Mouse (Mus musculus) urinary bladder, postnatal 25 days (tissue): ENCODE measurements at regions not wholly inside any gene's neighbourhood (a gene's known extent, or its start where the extent isn't known, plus 50 kb on each side); places are given as distances from the start of the nearest gene placed in this dataset.
A peak's percentile ranks its signal among the peaks of the same experiment; 100 is the strongest.

ENCODE experiments used
- DNase-seq: peaks from one replicate; pipeline ENCODE4 v3.0.0; 2022; ENCODE audit warnings: low spot score

DNA sequence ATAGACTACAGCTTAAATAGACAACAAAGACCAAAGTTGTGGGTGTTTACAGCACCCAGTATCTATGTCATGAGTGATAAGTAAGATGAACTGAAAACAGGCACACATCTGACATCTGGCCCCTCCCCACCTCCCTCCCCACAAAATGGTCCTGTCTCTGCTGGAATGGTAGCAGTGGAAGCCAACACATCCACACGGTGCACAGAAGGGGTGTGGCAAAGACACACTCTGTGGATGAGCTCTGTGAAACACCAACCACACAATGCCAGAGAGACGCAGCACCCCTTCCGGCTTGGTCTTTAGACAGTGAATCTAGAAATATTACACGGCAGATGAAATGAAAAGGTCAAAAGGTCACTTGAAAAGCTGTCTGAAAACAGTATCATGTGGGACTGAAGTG is 85.6 kb downstream of the Fgf18 start:
- no peak for DNase-seq

- no peak for DNase-seq
Observed at GRCm38 (mm10) chr11:33060352-33060751, 86.8 kb downstream of the Fgf18 start.

DNA sequence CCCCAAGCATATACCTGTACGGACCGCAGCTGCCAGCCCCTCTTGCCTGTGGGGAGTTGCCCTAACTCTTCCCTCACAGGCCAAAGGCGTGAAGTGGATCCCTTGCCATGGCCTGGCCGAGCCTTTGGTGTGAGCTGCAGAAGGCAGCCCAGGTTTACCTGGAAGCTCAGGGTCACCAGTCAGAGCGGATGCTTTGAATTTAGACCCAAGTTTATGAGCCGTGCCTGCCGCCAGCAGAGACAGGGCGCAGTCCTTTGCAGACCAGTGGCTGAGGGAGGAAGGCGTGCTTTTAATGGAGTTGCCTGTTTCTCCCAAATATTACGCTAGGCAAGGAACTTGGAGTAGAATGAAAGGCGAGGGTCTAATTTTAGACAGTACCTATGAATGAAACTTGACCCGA is 97.0 kb downstream of the Fgf18 start:
- no peak for DNase-seq

DNA sequence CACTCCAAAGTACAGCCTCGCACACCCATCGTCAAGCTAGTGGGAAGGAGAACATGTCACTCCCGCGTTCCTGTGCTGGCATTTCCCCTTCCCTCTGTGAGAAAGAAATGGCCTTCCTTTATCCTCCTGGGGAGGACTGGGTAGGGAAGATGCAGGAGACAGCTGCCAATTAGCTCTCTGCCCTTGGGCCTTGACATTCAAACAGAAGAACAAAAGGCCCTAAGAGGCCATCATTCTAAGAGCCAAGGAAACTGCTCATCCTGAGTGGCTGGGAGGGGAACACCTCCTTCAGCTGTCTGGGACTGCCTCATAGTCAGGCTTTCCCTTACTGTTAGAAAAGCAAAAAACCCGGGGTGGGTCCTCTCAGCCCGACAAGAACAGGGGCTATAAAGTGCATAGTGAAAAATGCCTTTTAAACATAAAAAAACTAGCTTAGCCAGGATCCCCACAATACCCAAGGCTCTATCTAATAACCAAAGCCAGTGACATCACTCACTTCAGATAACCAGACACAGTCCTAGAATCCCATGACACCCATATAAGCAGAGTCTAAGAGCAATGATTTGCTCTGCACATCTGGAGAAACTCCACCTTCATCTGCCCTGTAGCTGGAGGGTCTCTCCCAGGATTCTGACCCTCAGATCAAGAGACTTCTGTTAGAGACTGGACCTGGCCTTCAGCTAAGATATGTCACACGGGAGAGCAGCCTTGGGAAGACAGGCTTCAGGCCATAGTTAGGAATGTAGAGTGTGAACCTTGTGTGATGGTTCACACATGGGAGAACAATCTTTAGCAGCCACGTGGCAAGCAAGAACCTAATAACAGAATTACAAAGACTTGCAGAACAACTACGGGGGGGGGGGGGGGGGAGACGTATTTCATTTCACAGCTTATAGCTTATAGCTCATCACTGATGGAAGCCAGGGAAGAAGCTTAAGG is 107.1 kb downstream of the Fgf18 start:
- DNase-seq, result no peak

DNA sequence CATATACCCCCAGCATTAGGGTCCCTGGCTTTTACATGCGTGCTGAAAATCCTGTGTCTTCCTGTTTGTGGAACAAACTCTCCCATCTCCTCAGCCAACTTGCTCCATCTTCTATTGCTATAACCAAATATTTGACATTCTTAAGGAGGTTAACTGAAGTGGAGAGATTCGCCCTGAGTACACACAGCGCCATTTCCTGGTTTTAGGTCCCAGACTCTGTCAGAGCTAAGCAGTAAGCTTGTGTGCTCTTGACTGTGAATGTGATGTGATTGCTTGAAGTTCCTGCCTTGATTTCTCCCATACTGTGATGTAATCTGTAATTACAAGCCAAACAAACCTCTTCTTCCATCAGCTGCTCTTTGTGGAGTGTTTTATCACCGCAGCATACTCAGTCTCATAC is 110.8 kb downstream of the Fgf18 start:
- no peak for DNase-seq

- DNase-seq, result no peak
Observed at GRCm38 (mm10) chr11:33028920-33029319, 118.3 kb downstream of the Fgf18 start.

GRCm38 (mm10) chr11:33027121-33027520 is 120.1 kb downstream of the Fgf18 start:
- no peak for DNase-seq

DNA sequence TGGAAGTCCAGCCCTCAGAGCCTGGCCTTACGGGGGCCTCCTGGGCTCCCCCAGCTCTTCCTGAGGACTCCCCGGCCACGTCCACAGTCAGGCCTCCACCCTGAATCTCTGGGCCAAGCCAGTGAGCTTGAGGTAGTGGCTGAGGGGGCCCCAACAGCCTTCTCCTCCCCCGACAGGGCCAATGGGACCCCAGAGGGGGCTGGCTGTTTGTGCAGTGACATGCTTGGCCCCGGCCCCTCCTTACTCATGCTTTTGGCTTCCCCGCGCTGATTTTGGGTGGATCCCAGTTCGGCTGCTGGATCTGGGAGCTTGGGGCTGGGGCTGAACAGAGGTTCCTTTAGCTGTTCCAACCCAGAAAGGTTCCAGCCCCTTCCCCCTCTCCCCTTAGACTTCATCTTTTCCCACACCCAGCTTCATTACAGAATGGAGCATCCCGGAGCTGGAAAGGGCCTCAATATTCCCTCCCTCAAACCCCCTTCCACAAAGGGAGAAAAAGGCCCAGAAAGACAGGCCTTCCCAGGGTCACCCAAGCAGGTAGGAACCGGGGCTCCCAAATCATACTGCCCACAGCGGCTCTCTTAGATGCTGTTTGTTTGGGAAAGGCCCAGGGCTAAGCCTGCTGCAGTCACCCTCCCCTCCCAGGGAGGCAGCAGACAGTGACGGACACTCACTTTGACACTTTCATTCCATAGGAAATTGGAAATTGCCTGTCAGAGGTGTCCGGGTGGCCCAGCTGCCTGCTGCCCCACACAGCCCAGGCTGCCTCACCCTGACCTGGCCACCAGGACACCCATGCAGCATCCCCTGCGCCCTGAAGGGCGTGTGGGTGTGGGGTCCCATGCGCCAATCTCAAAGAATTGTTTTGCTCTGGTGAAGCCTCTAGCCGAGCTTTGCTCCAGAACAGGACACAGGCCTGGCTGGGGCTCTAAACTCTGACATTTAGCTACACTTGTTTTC is 133.7 kb downstream of the Fgf18 start:
- peak; percentile 54 for DNase-seq

- no peak for DNase-seq
Observed at GRCm38 (mm10) chr11:33012384-33013160, 134.6 kb downstream of the Fgf18 start.

DNA sequence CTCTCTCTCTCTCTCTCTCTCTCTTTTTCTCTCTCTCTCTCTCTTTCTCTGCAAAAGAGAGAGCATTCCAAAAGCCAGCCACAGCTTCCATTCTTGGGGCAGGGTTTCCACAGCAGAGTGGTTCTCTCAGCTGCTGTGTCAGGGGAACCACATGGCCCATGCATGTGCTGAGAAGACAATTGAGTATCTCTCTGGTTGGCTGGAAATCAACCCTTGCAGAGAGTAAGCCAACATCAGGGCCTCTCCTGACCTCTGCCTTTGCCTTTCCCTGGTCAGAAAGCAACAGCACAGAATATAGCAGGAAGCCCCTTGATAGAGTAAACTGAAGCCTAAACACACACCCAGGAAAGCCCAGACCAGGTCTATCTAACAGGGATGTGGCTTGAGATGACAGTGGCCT is 138.6 kb downstream of the Fgf18 start:
- DNase-seq, result no peak

DNA sequence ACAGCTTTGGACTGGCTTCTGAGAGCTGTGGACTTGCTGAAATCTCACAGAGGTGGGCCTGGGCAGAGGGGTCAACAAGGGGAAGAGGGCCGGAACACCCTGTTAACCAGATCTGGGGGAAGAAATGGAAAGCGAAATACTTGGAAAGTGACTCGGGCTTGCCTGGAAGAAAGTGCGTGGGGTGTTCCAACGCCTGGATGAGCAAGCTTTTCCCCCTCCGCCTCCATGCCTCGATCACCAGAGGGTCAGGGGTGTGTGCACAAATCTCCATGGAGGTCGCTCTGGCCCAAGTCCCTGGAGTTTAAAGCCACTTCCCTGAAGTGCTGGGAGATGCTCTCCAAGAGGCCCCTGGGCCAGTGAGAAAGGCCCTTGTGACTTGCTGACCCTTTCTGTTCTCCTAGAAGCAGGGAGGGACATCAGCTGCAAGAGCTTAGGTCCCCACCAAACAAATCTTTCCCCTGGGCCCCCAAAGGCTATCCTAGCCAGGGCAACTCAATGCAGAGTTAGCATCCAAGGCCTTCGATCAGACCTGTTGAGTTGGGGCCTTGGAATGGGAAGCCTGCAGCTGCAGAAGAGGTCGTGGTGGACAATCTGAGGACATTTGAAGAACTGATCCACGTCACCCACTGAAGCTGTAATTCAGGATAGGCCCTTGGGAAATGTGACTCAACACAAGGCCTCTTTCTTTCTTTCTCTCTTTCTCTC is 139.2 kb downstream of the Fgf18 start:
- no peak for DNase-seq

- no peak for DNase-seq
Observed at GRCm38 (mm10) chr11:33007366-33007765, 139.8 kb downstream of the Fgf18 start.

DNA sequence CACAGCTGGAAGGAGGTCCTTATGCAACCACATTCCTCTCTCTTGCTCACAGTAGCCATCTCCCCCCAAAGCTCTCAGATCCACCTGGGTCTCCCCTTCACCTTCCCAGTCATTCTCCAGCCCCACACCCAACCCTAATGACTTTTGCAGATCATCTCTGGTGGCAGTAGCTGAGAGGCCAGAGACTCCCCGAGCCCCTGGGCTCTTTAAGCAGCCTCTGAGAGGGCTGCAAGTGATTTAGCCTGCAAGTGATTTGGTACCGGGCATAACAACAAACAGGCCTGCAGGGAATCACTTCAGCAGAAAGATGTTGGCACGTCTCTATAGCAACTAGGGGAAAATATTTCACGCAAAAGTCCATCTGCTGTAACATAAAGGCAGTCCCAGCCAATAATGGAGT is 142.0 kb downstream of the Fgf18 start:
- DNase-seq, result no peak

GRCm38 (mm10) chr11:33004603-33005002 is 142.6 kb downstream of the Fgf18 start:
- no peak for DNase-seq

DNA sequence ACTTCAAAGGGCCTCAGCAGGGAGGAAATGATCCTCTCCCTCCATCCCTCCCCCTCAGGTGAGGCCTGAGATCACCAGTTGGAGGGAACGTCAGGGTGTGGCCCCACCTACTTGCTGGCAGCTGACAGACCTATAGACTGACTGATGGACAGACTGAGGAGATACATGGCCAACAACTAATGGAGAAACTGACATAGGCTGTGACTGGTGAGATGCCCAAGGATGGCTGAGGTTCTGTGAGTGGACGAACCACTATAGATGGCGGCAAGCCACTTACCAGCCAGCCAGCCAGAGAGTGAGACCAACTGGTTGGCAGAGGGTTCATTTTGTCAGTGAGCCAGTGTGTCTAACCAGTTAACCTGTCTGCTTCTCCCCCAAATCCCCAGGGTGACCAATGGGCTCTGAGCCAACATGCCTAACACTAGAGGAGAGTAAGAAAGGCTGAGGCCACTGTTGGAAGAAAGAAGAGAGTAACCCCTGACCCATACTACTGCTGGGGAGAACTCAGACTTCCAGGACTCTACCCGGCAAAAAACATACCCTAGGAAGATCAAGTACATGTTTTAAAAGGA is 147.4 kb downstream of the Fgf18 start:
- no peak for DNase-seq

DNA sequence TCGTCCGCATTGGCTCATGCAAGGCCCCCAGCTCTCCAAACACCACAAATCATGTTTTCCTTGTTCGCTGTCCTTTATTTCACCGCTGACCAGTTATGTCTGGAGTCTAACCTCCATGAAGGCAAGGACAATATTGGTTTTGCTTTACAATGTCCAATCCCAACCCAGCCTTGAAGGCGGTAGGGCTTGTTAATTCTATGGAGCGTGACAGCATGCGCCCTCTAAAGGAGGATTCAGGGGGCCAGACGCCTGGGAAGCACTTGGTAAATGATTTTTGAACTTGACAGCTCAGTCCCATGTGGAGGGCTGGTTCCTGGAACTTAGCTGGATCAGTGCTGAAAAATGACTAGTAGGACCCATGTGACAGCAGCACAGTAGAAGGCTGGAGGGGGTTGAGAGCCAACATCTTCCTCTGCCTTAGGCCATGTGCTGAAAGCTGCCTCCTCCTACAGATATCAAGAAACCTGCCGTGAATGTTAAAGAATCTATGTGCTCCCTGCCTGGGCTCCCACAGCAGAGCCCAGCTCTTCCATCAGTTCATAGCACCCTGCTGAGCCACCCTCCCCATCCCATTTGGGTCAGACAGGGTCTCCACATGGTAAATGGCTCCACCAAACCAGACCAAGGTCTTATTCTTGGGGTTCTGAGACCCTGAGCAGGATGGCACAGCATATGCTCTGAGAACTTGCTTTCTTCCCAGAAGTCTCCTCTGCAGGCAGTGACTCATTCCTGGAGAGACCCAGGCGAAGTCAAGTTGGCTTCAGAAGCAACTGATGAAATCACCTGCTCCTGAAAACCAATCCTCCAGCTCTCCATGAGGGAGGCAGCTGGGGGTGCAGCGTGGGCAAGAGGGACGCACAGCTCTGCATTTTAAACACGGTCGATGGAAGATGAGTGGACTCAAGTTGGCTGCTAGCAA is 148.3 kb downstream of the Fgf18 start:
- no peak for DNase-seq

GRCm38 (mm10) chr11:32994391-32994790 is 152.8 kb downstream of the Fgf18 start:
- no peak for DNase-seq

GRCm38 (mm10) chr11:32993439-32993838 is 153.8 kb downstream of the Fgf18 start:
- no peak for DNase-seq

DNA sequence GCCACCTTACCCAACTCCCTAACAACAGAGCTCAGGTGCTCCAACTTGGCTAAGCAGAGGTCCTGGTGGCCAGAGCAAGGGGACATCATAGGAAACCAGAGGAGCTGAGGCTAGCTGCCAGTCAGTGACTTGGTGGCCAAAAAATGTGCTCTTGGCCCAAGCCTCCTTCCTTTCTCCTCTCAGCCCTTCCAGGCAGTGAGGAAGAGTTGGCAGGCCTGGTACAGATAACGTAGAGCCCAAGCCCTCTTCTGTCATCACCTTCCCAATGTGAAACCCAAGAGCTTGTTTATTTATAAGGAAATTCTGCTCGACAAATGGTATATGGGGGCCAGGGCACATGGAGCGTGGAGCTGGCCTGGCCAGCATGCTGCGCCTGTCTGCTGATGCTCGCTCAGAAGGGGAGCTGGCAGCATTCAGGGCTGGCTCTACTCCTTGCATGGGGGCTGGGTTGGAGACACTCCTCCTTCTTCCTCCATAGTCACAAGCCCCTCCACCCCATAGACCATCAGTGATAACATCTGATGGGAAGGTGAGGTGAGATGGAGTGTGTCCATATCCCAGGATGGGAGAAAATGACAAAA is 156.1 kb downstream of the Fgf18 start:
- no peak for DNase-seq

- no peak for DNase-seq
Observed at GRCm38 (mm10) chr11:32990201-32990600, 157.0 kb downstream of the Fgf18 start.
